Mouse (Mus musculus) spleen, postnatal 36 days (tissue): Measurements from ENCODE around the gene Eml2.
A peak's percentile ranks its signal among the peaks of the same experiment; 100 is the strongest.

Experiments
- DNase-seq, 2 experiments: peaks; one replicate each; pipeline ENCODE4 v3.0.0; 2022; ENCODE audit warnings: low spot score in 2 of 2, mixed read lengths in 1 of 2

Eml2 gene

GRCm38 (mm10) chr7:19202065-19202850 lies 26.0 kb downstream of the Eml2 start:
- DNase-seq, result no peak

- DNase-seq, result no peak
These were observed 32.1 kb downstream of the Eml2 start for GRCm38 (mm10) chr7:19208201-19208910.

- no peak for DNase-seq
These were observed 32.8 kb downstream of the Eml2 start for GRCm38 (mm10) chr7:19208944-19209472.

- DNase-seq, result no peak
These were observed 33.3 kb downstream of the Eml2 start for GRCm38 (mm10) chr7:19209494-19209893.

- no peak for DNase-seq
These were observed 33.8 kb downstream of the Eml2 start for GRCm38 (mm10) chr7:19210010-19210409.

GRCm38 (mm10) chr7:19211041-19211675 lies 34.9 kb downstream of the Eml2 start:
- DNase-seq, result no peak

- DNase-seq, result no peak
These were observed 36.0 kb downstream of the Eml2 start, which contains the start of gene Gpr4 for GRCm38 (mm10) chr7:19211996-19212755. TSS of gene Gpr4 (plus strand) at chr7:19212538.

GRCm38 (mm10) chr7:19213385-19213784 lies 37.2 kb downstream of the Eml2 start:
- DNase-seq, result no peak

GRCm38 (mm10) chr7:19214369-19214768 lies 38.1 kb downstream of the Eml2 start:
- DNase-seq, result no peak

- no peak for DNase-seq
These were observed 38.7 kb downstream of the Eml2 start for GRCm38 (mm10) chr7:19214940-19215339.

GRCm38 (mm10) chr7:19217492-19217891 lies 41.3 kb downstream of the Eml2 start:
- no peak for DNase-seq

- DNase-seq, result no peak
These were observed 41.7 kb downstream of the Eml2 start for GRCm38 (mm10) chr7:19217944-19218343.

GRCm38 (mm10) chr7:19220061-19220460 lies 43.8 kb downstream of the Eml2 start:
- DNase-seq, result no peak

GRCm38 (mm10) chr7:19222189-19222588 lies 46.0 kb downstream of the Eml2 start:
- DNase-seq, result no peak

- no peak for DNase-seq
These were observed 46.7 kb downstream of the Eml2 start for GRCm38 (mm10) chr7:19222875-19223274.

- DNase-seq, result no peak
These were observed 48.7 kb downstream of the Eml2 start for GRCm38 (mm10) chr7:19224933-19225332.

- DNase-seq, result peak in 1 of 2 experiments; percentile 49
These were observed 50.9 kb downstream of the Eml2 start for GRCm38 (mm10) chr7:19226817-19227797.

- DNase-seq, result peak; percentile 99
These were observed 51.9 kb downstream of the Eml2 start, which contains the start of gene Opa3 for GRCm38 (mm10) chr7:19227883-19228792. TSS of gene Opa3 (plus strand) at chr7:19228334.

- DNase-seq, result no peak
These were observed 52.5 kb downstream of the Eml2 start for GRCm38 (mm10) chr7:19228793-19229148.
